Mouse (Mus musculus): ENCODE measurements around the gene Ublcp1.

GRCm38 (mm10) chr11:44504761-44505160 lies 34.5 kb upstream of the Ublcp1 start:
- TF ChIP-seq ZC3H11A (IDR thresholded peaks at IDR 0.05; ENCODE audit: borderline replicate concordance, low read depth, low read length) (no peak), CHD2 (IDR thresholded peaks at IDR 0.05; ENCODE audit: low read depth, low read length) (no peak), HCFC1 (IDR thresholded peaks at IDR 0.05; ENCODE audit: borderline replicate concordance, insufficient read depth, low read length) (no peak)

Measured in ES-E14 (cell line).